Mouse (Mus musculus) hindbrain, embryonic 12.5 days (tissue): ENCODE measurements around the gene Ercc1. TPM values are rescaled to one million over a fixed set of nuclear protein-coding genes. Genes with fewer than 3 reads are reported as not detected.
A peak's percentile ranks its signal among the peaks of the same experiment; 100 is the strongest.

ENCODE experiments used
- ATAC-seq: fragments of 200-750 bp; cut with Nextera tagmentation; 2 replicates; pipeline ENCODE4 v1.8.0; 2017; ENCODE audit warnings: moderate TSS enrichment; ENCODE audit not compliant: low FRiP score
- H3K27ac ChIP-seq: fragments of 300-500 bp; sonication (generic); 2 replicates; pipeline ENCODE4 v1.5.1; 2016; ENCODE audit warnings: mild to moderate bottlenecking
- H3K27me3 ChIP-seq: fragments of 300-500 bp; sonication (generic); 2 replicates; pipeline ENCODE4 v1.6.1; 2016; ENCODE audit warnings: mild to moderate bottlenecking
- H3K36me3 ChIP-seq: fragments of 300-500 bp; sonication (generic); 2 replicates; pipeline ENCODE4 v1.6.1; 2016; ENCODE audit warnings: mild to moderate bottlenecking
- H3K4me1 ChIP-seq: fragments of 300-500 bp; sonication (generic); 2 replicates; pipeline ENCODE4 v1.6.1; 2016
- H3K4me2 ChIP-seq: fragments of 300-500 bp; sonication (generic); replicated peaks from 2 replicates; pipeline ENCODE4 v1.6.1; 2016; ENCODE audit warnings: mild to moderate bottlenecking
- H3K4me3 ChIP-seq: fragments of 300-500 bp; sonication (generic); 2 replicates; pipeline ENCODE4 v1.5.1; 2016; ENCODE audit warnings: mild to moderate bottlenecking
- H3K9ac ChIP-seq: fragments of 300-500 bp; sonication (generic); 2 replicates; pipeline ENCODE4 v1.6.1; 2016; ENCODE audit warnings: mild to moderate bottlenecking, moderate library complexity
- H3K9me3 ChIP-seq: fragments of 300-500 bp; sonication (generic); replicated peaks from 2 replicates; pipeline ENCODE4 v1.6.1; 2016; ENCODE audit warnings: mild to moderate bottlenecking
- WGBS: fragments of 180-500 bp; shearing (Covaris S2); methylation state at CpG from one replicate; pipeline ENCODE4 v1.1.7; 2016; 5-methylcytosine and 5-hydroxymethylcytosine counted together
- polyA plus RNA-seq: library from polyadenylated mRNA; unstranded; fragments of >200 nt; fragmentation: Nextera tagmentation; extraction: Ambion mirVana; gene quantifications from 2 replicates; pipeline ENCODE4 v1.2.1, GENCODE M21; 2016

Gene Ercc1
- polyA plus RNA-seq, 1 experiment from 2014 or later: 95.6 TPM

GRCm38 (mm10) chr7:19360944-19361343, 16.4 kb downstream of the Ercc1 start:
- Histone ChIP-seq H3K9me3 (no peaks in the 10 kb centered on the region), H3K9ac (peak overlapping the region; percentile 51; the same call in 1 of the 2 replicates), H3K27ac (no peak overlapping the region), H3K36me3 (peaks cover 16% of the 10 kb centered on the region), H3K4me3 (peak overlapping the region; percentile 66), H3K27me3 (peaks cover 17% of the 10 kb centered on the region; the same call in 1 of the 2 replicates), H3K4me2 (peak overlapping the region; percentile 96), H3K4me1 (peaks cover 28% of the 10 kb centered on the region)
- WGBS: under 1% methylated on average over 27 of the region's 27 CpGs
- peak; percentile 57 for ATAC-seq

- peaks cover 10% of the 10 kb centered on the region for H3K36me3 ChIP-seq
- no peak for ATAC-seq
- peak overlapping the region; percentile 66 for H3K4me3 ChIP-seq
- H3K9ac ChIP-seq: no peak overlapping the region
- no peaks in the 10 kb centered on the region for H3K9me3 ChIP-seq
- peaks cover 17% of the 10 kb centered on the region; the same call in 1 of the 2 replicates for H3K27me3 ChIP-seq
- H3K4me1 ChIP-seq: peaks cover 28% of the 10 kb centered on the region
- no peak overlapping the region for H3K27ac ChIP-seq
- WGBS: 12% methylated on average over 16 of the region's 16 CpGs
- H3K4me2 ChIP-seq: peak overlapping the region; percentile 96
Measured at GRCm38 (mm10) chr7:19361720-19362119, 17.1 kb downstream of the Ercc1 start.

GRCm38 (mm10) chr7:19362276-19362675, 17.7 kb downstream of the Ercc1 start:
- no peak for ATAC-seq
- Histone ChIP-seq H3K9me3 (no peaks in the 10 kb centered on the region), H3K36me3 (peaks cover 5% of the 10 kb centered on the region), H3K27ac (0 out of 2 replicates have a peak overlapping the region, but pooled peaks have one; percentile 23), H3K27me3 (peaks cover 17% of the 10 kb centered on the region; the same call in 1 of the 2 replicates), H3K4me3 (no peak overlapping the region), H3K4me2 (peak overlapping the region; percentile 96), H3K9ac (no peak overlapping the region), H3K4me1 (peaks cover 28% of the 10 kb centered on the region)
- WGBS: 27% methylated on average over 4 of the region's 4 CpGs

GRCm38 (mm10) chr7:19363881-19364280, 19.3 kb downstream of the Ercc1 start:
- no peak overlapping the region for H3K4me2 ChIP-seq
- WGBS: 3% methylated on average over 15 of the region's 18 CpGs
- ATAC-seq: no peak
- no peaks in the 10 kb centered on the region for H3K36me3 ChIP-seq
- H3K4me3 ChIP-seq: no peak overlapping the region
- no peak overlapping the region for H3K9ac ChIP-seq
- peaks cover 23% of the 10 kb centered on the region for H3K27me3 ChIP-seq
- H3K9me3 ChIP-seq: no peaks in the 10 kb centered on the region
- peaks cover 18% of the 10 kb centered on the region for H3K4me1 ChIP-seq
- H3K27ac ChIP-seq: no peak overlapping the region

GRCm38 (mm10) chr7:19365376-19365775, 20.8 kb downstream of the Ercc1 start:
- Histone ChIP-seq H3K27me3 (peaks cover 30% of the 10 kb centered on the region), H3K9me3 (no peaks in the 10 kb centered on the region), H3K36me3 (no peaks in the 10 kb centered on the region), H3K9ac (no peak overlapping the region), H3K4me3 (no peak overlapping the region), H3K4me1 (peaks cover 19% of the 10 kb centered on the region; the same call in 1 of the 2 replicates), H3K27ac (no peak overlapping the region), H3K4me2 (no peak overlapping the region)
- ATAC-seq: no peak
- 77% methylated on average over 4 of the region's 4 CpGs for WGBS

- no peak overlapping the region for H3K27ac ChIP-seq
- no peak overlapping the region for H3K9ac ChIP-seq
- H3K4me2 ChIP-seq: no peak overlapping the region
- no peaks in the 10 kb centered on the region for H3K36me3 ChIP-seq
- peaks cover 4% of the 10 kb centered on the region; the same call in 1 of the 2 replicates for H3K4me1 ChIP-seq
- ATAC-seq: no peak
- no peak overlapping the region for H3K4me3 ChIP-seq
- peaks cover 14% of the 10 kb centered on the region for H3K27me3 ChIP-seq
- WGBS: 22% methylated on average over 16 of the region's 16 CpGs
- H3K9me3 ChIP-seq: no peaks in the 10 kb centered on the region
Measured at GRCm38 (mm10) chr7:19368380-19368779, 23.8 kb downstream of the Ercc1 start.

GRCm38 (mm10) chr7:19369823-19370425, 25.3 kb downstream of the Ercc1 start:
- Histone ChIP-seq H3K4me2 (peak overlapping the region; percentile 66), H3K36me3 (no peaks in the 10 kb centered on the region), H3K4me1 (peaks cover 4% of the 10 kb centered on the region; the same call in 1 of the 2 replicates), H3K27me3 (peaks cover 13% of the 10 kb centered on the region), H3K27ac (no peak overlapping the region), H3K4me3 (peak overlapping the region; percentile 42), H3K9ac (peak overlapping the region; percentile 50), H3K9me3 (no peaks in the 10 kb centered on the region)
- ATAC-seq: peak; percentile 85
- WGBS: 11% methylated on average over 46 of the region's 46 CpGs

GRCm38 (mm10) chr7:19373367-19373766, 28.8 kb downstream of the Ercc1 start:
- Histone ChIP-seq H3K4me1 (peaks cover 4% of the 10 kb centered on the region; the same call in 1 of the 2 replicates), H3K9ac (no peak overlapping the region), H3K4me2 (no peak overlapping the region), H3K36me3 (no peaks in the 10 kb centered on the region; the same call in 1 of the 2 replicates), H3K4me3 (no peak overlapping the region), H3K27me3 (peaks cover 12% of the 10 kb centered on the region), H3K9me3 (no peaks in the 10 kb centered on the region), H3K27ac (no peak overlapping the region)
- no peak for ATAC-seq
- WGBS: 80% methylated on average over 2 of the region's 2 CpGs

- Histone ChIP-seq H3K9ac (no peak overlapping the region), H3K4me2 (no peak overlapping the region), H3K4me1 (no peaks in the 10 kb centered on the region), H3K9me3 (no peaks in the 10 kb centered on the region), H3K27ac (no peak overlapping the region), H3K36me3 (no peaks in the 10 kb centered on the region; the same call in 1 of the 2 replicates), H3K4me3 (no peak overlapping the region), H3K27me3 (no peaks in the 10 kb centered on the region)
- ATAC-seq: no peak
- WGBS: 77% methylated on average over 18 of the region's 18 CpGs
Measured at GRCm38 (mm10) chr7:19375368-19375767, 30.8 kb downstream of the Ercc1 start.

- Histone ChIP-seq H3K27me3 (no peaks in the 10 kb centered on the region), H3K27ac (no peak overlapping the region), H3K9ac (no peak overlapping the region), H3K4me1 (no peaks in the 10 kb centered on the region), H3K9me3 (no peaks in the 10 kb centered on the region), H3K36me3 (no peaks in the 10 kb centered on the region; the same call in 1 of the 2 replicates), H3K4me3 (no peak overlapping the region), H3K4me2 (no peak overlapping the region)
- ATAC-seq: no peak
- 90% methylated on average over 4 of the region's 4 CpGs for WGBS
Measured at GRCm38 (mm10) chr7:19376019-19376418, 31.4 kb downstream of the Ercc1 start.

GRCm38 (mm10) chr7:19378049-19378448, 33.5 kb downstream of the Ercc1 start:
- H3K36me3 ChIP-seq: no peaks in the 10 kb centered on the region; the same call in 1 of the 2 replicates
- H3K27me3 ChIP-seq: no peaks in the 10 kb centered on the region
- H3K4me2 ChIP-seq: no peak overlapping the region
- no peak overlapping the region for H3K27ac ChIP-seq
- WGBS: 78% methylated on average over 8 of the region's 8 CpGs
- no peak overlapping the region for H3K4me3 ChIP-seq
- peaks cover 7% of the 10 kb centered on the region for H3K4me1 ChIP-seq
- no peaks in the 10 kb centered on the region for H3K9me3 ChIP-seq
- ATAC-seq: no peak
- no peak overlapping the region for H3K9ac ChIP-seq

- Histone ChIP-seq H3K27ac (peak within 1 kb of the TSS; percentile 35), H3K9me3 (no peaks in the 10 kb centered on the region)
Measured at GRCm38 (mm10) chr7:19381377-19382165, 37.0 kb downstream of the Ercc1 start, which contains the start of gene Ercc2. Ercc2 (plus strand) TSS chr7:19382010.

More at GRCm38 (mm10) chr7:19381377-19382165, 37.0 kb downstream of the Ercc1 start, which contains the start of gene Ercc2:
- Histone ChIP-seq H3K4me3 (peak within 1 kb of the TSS; percentile 95), H3K9ac (peak within 1 kb of the TSS; percentile 94), H3K4me2 (peak within 1 kb of the TSS; percentile 89), H3K27me3 (no peaks in the 10 kb centered on the region), H3K36me3 (peaks cover 29% of the 10 kb centered on the region), H3K4me1 (peaks cover 16% of the 10 kb centered on the region)
- ATAC-seq: peak; percentile 95
- 9% methylated on average over 36 of the region's 48 CpGs for WGBS
